Mouse (Mus musculus) MEL (cell line): ENCODE measurements at regions not wholly inside any gene's neighbourhood (a gene's known extent, or its start where the extent isn't known, plus 50 kb on each side); places are given as distances from the start of the nearest gene placed in this dataset.

Experiments
- DNase-seq: peaks from one replicate; pipeline ENCODE4 v3.0.0; 2011; ENCODE audit warnings: low read depth, low spot score
- H3K27ac ChIP-seq: 2 replicates; pipeline ENCODE4 v1.5.1; 2012; ENCODE audit warnings: low read depth, mild to moderate bottlenecking, control low read depth, low read length, moderate library complexity; ENCODE audit not compliant: control insufficient read depth
- H3K27me3 ChIP-seq, 2 experiments: fragments of 150-350 bp in 1 of 2; sonication (generic) in 1 of 2; 2 replicates each; pipeline ENCODE4 v1.6.1; 2012; ENCODE audit warnings: low read length in 2 of 2, mild to moderate bottlenecking in 2 of 2, improper control_type of control experiment in 1 of 2, moderate library complexity in 1 of 2; ENCODE audit not compliant: insufficient read depth in 2 of 2, control insufficient read depth in 1 of 2
- H3K36me3 ChIP-seq, 2 experiments: 2 replicates each; pipeline ENCODE4 v1.6.1; 2012 to 2014; ENCODE audit warnings: low read length in 2 of 2, improper control_type of control experiment in 1 of 2, inconsistent platforms in 1 of 2, mild to moderate bottlenecking in 1 of 2; ENCODE audit not compliant: insufficient read depth in 2 of 2, control insufficient read depth in 1 of 2
- H3K4me1 ChIP-seq, 2 experiments: fragments of 150-350 bp in 1 of 2; sonication (generic) in 1 of 2; 2 replicates each; pipeline ENCODE4 v1.6.1; 2012; ENCODE audit warnings: low read length in 2 of 2, improper control_type of control experiment in 1 of 2, mild to moderate bottlenecking in 1 of 2; ENCODE audit not compliant: insufficient read depth in 2 of 2, control insufficient read depth in 1 of 2
- H3K4me3 ChIP-seq, 2 experiments: fragments of 150-350 bp in 1 of 2; sonication (generic) in 1 of 2; 2 replicates each; pipeline ENCODE4 v1.5.1; 2012; ENCODE audit warnings: low read depth in 2 of 2, low read length in 2 of 2, mild to moderate bottlenecking in 2 of 2, moderate library complexity in 2 of 2, control low read depth in 1 of 2, improper control_type of control experiment in 1 of 2; ENCODE audit not compliant: control insufficient read depth in 1 of 2, insufficient read depth in 1 of 2
- H3K79me2 ChIP-seq: 2 replicates; pipeline ENCODE4 v1.6.1; 2012; ENCODE audit warnings: mild to moderate bottlenecking, low read length, moderate library complexity; ENCODE audit not compliant: control insufficient read depth, poor library complexity, insufficient read depth
- H3K9ac ChIP-seq: 2 replicates; pipeline ENCODE4 v1.6.1; 2012; ENCODE audit warnings: low read depth, mild to moderate bottlenecking, control low read depth, low read length, moderate library complexity; ENCODE audit not compliant: control insufficient read depth, poor library complexity, severe bottlenecking
- H3K9me3 ChIP-seq: fragments of 150-350 bp; sonication (generic); replicated peaks from 2 replicates; pipeline ENCODE4 v1.6.1; 2012; ENCODE audit warnings: mild to moderate bottlenecking, low read length, improper control_type of control experiment, moderate library complexity; ENCODE audit not compliant: insufficient read depth
- CHD1 ChIP-seq: IDR thresholded peaks from 2 replicates; pipeline ENCODE4 v1.6.1; 2012; ENCODE audit warnings: low read depth, mild to moderate bottlenecking, inconsistent platforms, low read length, improper control_type of control experiment
- ELF1 ChIP-seq: IDR thresholded peaks from 2 replicates; pipeline ENCODE4 v1.6.1; 2014; ENCODE audit warnings: low read depth, mild to moderate bottlenecking, inconsistent platforms, low read length, improper control_type of control experiment, moderate library complexity
- ETS1 ChIP-seq: IDR thresholded peaks from 2 replicates; pipeline ENCODE4 v1.6.1; 2012; ENCODE audit warnings: low read depth, mild to moderate bottlenecking, inconsistent platforms, low read length, improper control_type of control experiment, moderate library complexity
- GABPA ChIP-seq: IDR thresholded peaks from 2 replicates; pipeline ENCODE4 v1.6.1; 2012; ENCODE audit warnings: low read depth, mild to moderate bottlenecking, inconsistent platforms, low read length, improper control_type of control experiment, moderate library complexity
- GATA1 ChIP-seq: IDR thresholded peaks from 2 replicates; pipeline ENCODE4 v1.6.1; 2011; ENCODE audit warnings: low read depth, low read length, improper control_type of control experiment
- KAT2A ChIP-seq: conservative IDR thresholded peaks from 2 replicates; pipeline ENCODE4 v1.6.1; 2012; ENCODE audit warnings: low read depth, low read length, improper control_type of control experiment, inconsistent platforms
- MAFK ChIP-seq: IDR thresholded peaks from 2 replicates; pipeline ENCODE4 v1.6.1; 2011; ENCODE audit warnings: low read depth, mild to moderate bottlenecking, low read length, improper control_type of control experiment, borderline replicate concordance
- MAX ChIP-seq: IDR thresholded peaks from 2 replicates; pipeline ENCODE4 v1.6.1; 2011; ENCODE audit warnings: low read length, improper control_type of control experiment
- MAZ ChIP-seq: IDR thresholded peaks from 2 replicates; pipeline ENCODE4 v1.6.1; 2012; ENCODE audit warnings: low read depth, mild to moderate bottlenecking, inconsistent platforms, low read length, improper control_type of control experiment
- MEF2A ChIP-seq: IDR thresholded peaks from 2 replicates; pipeline ENCODE4 v1.6.1; 2014; ENCODE audit warnings: low read depth, mild to moderate bottlenecking, inconsistent platforms, low read length, improper control_type of control experiment; ENCODE audit not compliant: poor library complexity, insufficient replicate concordance, severe bottlenecking; ENCODE audit errors: extremely low read depth
- MYB ChIP-seq: IDR thresholded peaks from 2 replicates; pipeline ENCODE4 v1.6.1; 2011; ENCODE audit warnings: mild to moderate bottlenecking, low read depth, low read length, improper control_type of control experiment
- MYC ChIP-seq: IDR thresholded peaks from 2 replicates; pipeline ENCODE4 v1.6.1; 2011; ENCODE audit warnings: low read depth, mild to moderate bottlenecking, low read length, improper control_type of control experiment, moderate library complexity
- NELFE ChIP-seq: IDR thresholded peaks from 2 replicates; pipeline ENCODE4 v1.6.1; 2011; ENCODE audit warnings: low read depth, low read length, improper control_type of control experiment
- POLR2AphosphoS5 ChIP-seq: IDR thresholded peaks from 2 replicates; pipeline ENCODE4 v1.6.1; 2012; ENCODE audit warnings: low read depth, borderline replicate concordance, mild to moderate bottlenecking, inconsistent platforms, low read length, moderate library complexity, mixed read lengths
- RAD21 ChIP-seq: IDR thresholded peaks from 2 replicates; pipeline ENCODE4 v1.6.1; 2011; ENCODE audit warnings: mild to moderate bottlenecking, low read depth, low read length, improper control_type of control experiment
- RCOR1 ChIP-seq: IDR thresholded peaks from 2 replicates; pipeline ENCODE4 v1.6.1; 2012; ENCODE audit warnings: low read depth, mild to moderate bottlenecking, inconsistent platforms, low read length, improper control_type of control experiment
- SIN3A ChIP-seq: IDR thresholded peaks from 2 replicates; pipeline ENCODE4 v1.6.1; 2012; ENCODE audit warnings: low read length, improper control_type of control experiment, inconsistent platforms
- TBP ChIP-seq: IDR thresholded peaks from 2 replicates; pipeline ENCODE4 v1.8.0; 2011; ENCODE audit warnings: low read depth, low read length, improper control_type of control experiment
- TCF12 ChIP-seq: IDR thresholded peaks from 2 replicates; pipeline ENCODE4 v1.6.1; 2014; ENCODE audit warnings: low read depth, mild to moderate bottlenecking, inconsistent platforms, low read length, improper control_type of control experiment, moderate library complexity
- UBTF ChIP-seq: IDR thresholded peaks from 2 replicates; pipeline ENCODE4 v1.6.1; 2012; ENCODE audit warnings: low read depth, mild to moderate bottlenecking, inconsistent platforms, low read length, improper control_type of control experiment, moderate library complexity, borderline replicate concordance; ENCODE audit not compliant: insufficient read depth
- ZNF384 ChIP-seq: IDR thresholded peaks from 2 replicates; pipeline ENCODE4 v1.6.1; 2012; ENCODE audit warnings: low read depth, mild to moderate bottlenecking, inconsistent platforms, low read length, improper control_type of control experiment

DNA sequence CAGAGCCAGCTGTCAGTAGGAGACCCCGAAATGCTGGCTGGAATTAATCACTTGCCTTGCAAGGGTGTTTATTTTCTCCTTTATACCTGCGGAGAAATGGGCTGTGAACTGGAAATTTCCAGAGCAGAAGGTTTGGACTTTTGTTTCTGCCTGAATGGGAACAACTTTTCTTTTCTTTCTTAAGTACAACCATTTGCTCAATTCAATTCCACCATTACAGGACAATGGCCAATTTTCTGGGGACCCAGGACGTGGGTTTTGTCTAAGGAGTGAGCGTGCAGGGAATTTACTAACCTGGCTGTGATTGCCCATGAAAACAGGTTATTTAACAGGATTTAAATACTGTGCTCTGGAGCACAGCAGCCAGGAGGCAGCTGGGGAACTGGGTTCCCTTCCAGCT is 195.1 kb upstream of the Sdk2 start:
- no peaks in the 10 kb centered on the region for H3K79me2 ChIP-seq
- H3K9me3 ChIP-seq = no peaks in the 10 kb centered on the region

DNA sequence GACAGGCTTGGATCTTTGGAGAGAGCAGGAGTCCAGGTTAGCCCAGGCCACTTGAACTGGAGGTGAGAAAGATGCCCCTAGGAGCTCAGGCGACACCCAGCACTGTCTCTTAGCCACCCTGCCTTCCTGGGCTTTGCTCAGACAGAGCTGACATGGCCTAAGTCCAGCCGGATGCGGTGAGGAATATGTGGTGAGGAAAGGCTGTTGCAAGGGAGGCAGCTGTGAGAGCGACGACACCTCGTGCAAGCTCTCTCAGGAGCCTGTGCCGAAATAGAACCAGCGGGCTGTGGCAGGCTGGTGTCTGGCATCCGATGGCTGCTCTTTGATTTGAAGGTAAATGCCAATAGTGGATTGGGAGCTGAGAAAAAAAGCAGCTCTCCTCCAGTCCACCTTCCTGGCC is 191.4 kb upstream of the Sdk2 start:
- Histone ChIP-seq H3K27me3 (no peaks in the 10 kb centered on the region), H3K27ac (no peak overlapping the region), H3K9ac (no peak overlapping the region), H3K79me2 (no peaks in the 10 kb centered on the region), H3K4me3 (no peak overlapping the region), H3K36me3 (no peaks in the 10 kb centered on the region)
- no peak for DNase-seq
- TF ChIP-seq MAX (no peak), POLR2AphosphoS5 (no peak), MYB (no peak), MYC (no peak)
- TF ChIP-seq, all 39 proteins: peak for 0
- Histone ChIP-seq H3K4me1 (no peaks in the 10 kb centered on the region), H3K9me3 (no peaks in the 10 kb centered on the region)

More for the DNA sequence above, 195.1 kb upstream of the Sdk2 start:
- no peak for TF ChIP-seq MAZ
- TF ChIP-seq ELF1 = no peak
- no peak for TF ChIP-seq RCOR1
- TF ChIP-seq TBP = no peak
- TF ChIP-seq GATA1 = no peak
- Histone ChIP-seq H3K36me3 (no peaks in the 10 kb centered on the region), H3K27ac (no peak overlapping the region), H3K27me3 (no peaks in the 10 kb centered on the region), H3K4me1 (no peaks in the 10 kb centered on the region), H3K9ac (no peak overlapping the region), H3K4me3 (no peak overlapping the region)
- DNase-seq = no peak

DNA sequence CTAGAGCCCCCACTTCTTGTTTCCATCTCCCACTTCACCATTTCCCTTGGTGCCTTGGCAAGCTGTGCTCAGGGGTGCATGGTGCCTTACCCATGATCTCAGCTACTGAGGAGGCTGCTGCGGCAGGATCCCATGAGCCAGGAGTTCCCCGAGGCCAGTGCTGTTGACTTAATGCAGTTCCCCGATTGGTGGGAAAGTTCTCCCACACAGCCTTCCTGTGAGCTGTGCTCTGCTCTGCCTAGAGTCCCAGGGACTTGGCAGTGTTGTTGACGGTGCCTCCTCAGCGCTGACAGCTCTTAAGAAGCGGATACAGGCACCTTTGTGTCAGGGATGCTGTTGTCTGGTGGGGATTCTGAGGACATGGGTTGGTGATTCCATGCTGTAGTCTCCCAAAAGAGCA is 190.9 kb upstream of the Sdk2 start:
- Histone ChIP-seq H3K79me2 (no peaks in the 10 kb centered on the region), H3K36me3 (no peaks in the 10 kb centered on the region), H3K9ac (no peak overlapping the region), H3K27ac (no peak overlapping the region), H3K4me3 (no peak overlapping the region), H3K4me1 (no peaks in the 10 kb centered on the region), H3K27me3 (no peaks in the 10 kb centered on the region), H3K9me3 (no peaks in the 10 kb centered on the region)
- TF ChIP-seq RCOR1 (no peak), RAD21 (no peak), MAX (no peak), GABPA (no peak), POLR2AphosphoS5 (no peak), SIN3A (no peak), MAFK (no peak), ELF1 (no peak), NELFE (no peak), MEF2A (no peak), KAT2A (no peak), TCF12 (no peak), TBP (no peak), ZNF384 (no peak), UBTF (no peak), CHD1 (no peak), ETS1 (no peak), MAZ (no peak)
- DNase-seq = no peak
